Mouse (Mus musculus): ENCODE data around the gene Upk3b. TPM values are rescaled to one million over a fixed set of nuclear protein-coding genes. Genes with fewer than 3 reads are reported as not detected.
A peak's percentile ranks its signal among the peaks of the same experiment; 100 is the strongest.
"Not testable (repeated sequence)": the region's sequence is repeated elsewhere in the genome, so short reads cannot be mapped to it uniquely, and the experiment has no call there.

Upk3b gene
- total RNA-seq, 2 experiments from 2014 or later, result not detected

GRCm38 (mm10) chr5:136027612-136028311 is 10.5 kb upstream of the Upk3b start:
- no peak for ATAC-seq (replicated peaks; ENCODE audit: poor library complexity)

DNA sequence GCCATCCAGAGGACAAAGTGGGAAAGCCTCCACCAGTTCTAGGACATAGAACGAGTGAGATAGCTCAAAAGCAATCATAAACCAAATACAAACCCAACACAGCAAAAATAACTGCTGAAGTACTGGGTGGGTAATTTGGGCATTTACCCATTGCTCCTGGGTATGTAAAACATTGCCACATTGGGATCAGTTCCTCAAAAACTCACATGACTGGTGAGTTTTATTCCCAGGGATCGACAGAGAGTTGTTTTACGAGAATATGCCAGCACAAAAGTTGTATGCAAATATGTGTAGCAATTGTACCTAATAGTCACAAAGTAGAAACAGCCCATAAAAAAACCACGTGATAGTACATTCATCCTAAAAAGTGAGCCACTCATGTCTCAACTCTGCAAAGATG is 3.4 kb upstream of the Upk3b start:
- ATAC-seq (replicated peaks; ENCODE audit: poor library complexity), result 0 out of 2 replicates have a peak, but pooled peaks have one; percentile 48

DNA sequence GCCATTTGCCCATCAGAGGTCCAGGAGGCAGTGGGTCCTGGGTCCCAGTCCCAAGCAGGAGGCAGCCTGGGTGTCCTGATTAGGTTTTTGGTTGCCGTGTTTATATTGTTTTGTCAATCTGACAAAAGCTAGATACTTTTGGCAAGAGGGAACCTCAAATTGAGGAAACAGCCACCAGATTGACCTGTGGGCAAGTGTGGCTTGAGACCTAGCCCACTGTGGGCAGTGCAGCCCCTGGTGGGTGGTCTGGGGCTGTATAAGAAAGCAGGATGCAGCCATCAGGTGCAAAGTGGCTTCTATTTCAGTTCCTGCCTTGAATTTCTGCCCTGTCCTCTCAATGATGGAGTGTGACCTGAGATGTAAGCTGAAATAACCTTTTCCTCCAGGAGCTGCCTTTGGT is 3.0 kb upstream of the Upk3b start:
- 0 out of 2 replicates have a peak, but pooled peaks have one; percentile 14 for ATAC-seq (replicated peaks; ENCODE audit: poor library complexity)

DNA sequence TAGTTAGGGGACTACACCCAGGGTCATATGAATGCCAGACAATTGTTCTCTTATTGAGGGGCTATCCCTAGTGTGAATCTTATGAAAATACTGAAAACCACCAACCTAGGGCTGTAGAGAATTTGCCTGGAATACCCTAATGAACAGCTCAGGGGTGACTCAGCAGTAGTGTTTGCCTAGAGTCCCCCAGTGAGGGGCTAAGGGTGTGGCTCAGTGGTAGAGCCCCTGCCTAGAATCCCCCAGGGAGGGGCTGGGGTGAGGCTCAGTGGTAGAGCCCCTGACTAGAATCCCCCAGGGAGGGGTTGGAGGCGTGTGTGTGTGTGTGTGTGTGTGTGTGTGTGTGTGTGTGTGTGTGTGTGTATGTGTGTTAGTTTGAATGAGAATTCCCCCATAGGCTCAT is 1.6 kb upstream of the Upk3b start:
- no peak for ATAC-seq (replicated peaks; ENCODE audit: poor library complexity)

DNA sequence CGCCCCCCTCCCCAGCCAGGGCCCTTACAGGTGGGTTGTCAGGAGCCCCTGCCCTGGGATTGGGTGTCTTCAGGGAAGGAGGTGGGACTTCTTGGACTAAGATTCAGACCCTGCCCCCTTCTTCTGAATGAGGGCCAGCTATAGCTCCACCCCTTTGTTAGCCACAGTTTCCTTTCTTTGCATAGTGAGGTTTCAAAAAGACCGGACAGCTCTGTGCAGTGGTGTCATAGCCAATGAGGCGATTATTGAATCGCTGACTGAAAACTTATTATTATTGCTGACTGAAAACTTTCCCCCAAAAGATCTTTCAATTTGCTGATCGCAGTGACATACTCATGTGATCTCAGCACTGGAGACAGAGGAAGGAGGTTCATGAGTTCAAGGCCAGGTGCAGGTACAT is 1.9 kb downstream of the Upk3b start:
- ATAC-seq (replicated peaks; ENCODE audit: poor library complexity), result peak; percentile 70

DNA sequence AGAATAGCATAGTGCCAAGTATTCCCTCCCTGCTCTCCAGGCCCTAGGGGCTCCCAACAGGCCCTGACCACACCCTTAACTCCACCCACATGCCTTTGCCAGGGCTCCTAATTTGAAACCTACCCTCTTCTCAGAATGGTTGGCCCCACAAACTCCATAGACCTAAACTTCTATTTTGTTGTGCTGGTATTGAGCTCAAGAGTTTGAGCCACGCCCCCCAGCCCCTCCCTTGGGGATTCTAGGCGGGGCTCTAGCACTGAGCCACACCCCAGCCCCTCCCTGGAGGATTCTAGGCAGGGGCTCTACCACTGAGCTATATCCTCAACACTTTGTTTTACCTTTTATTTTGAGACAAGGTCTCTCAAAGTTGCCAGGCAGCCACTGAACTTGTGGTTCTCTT is 3.0 kb downstream of the Upk3b start:
- no peak for ATAC-seq (replicated peaks; ENCODE audit: poor library complexity)

DNA sequence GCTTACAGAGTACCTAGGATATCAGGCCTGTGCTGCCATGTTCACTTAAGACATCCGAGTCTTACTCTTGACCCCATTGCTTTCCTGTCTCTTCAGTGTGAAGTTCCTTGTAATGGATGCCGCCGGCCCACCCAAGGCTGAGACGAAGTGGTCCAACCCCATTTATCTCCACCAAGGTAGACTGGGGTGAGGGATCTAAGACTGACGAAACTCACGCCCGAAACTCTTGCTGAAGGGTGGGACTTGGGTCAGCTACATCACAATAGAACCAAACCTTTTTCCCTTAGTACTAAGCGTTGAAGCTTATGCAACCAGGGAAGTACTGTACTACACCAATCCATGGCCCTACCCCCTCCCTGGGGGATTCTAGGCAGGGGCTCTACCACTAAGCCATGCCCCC is 3.4 kb downstream of the Upk3b start:
- no peak for ATAC-seq (replicated peaks; ENCODE audit: poor library complexity)

DNA sequence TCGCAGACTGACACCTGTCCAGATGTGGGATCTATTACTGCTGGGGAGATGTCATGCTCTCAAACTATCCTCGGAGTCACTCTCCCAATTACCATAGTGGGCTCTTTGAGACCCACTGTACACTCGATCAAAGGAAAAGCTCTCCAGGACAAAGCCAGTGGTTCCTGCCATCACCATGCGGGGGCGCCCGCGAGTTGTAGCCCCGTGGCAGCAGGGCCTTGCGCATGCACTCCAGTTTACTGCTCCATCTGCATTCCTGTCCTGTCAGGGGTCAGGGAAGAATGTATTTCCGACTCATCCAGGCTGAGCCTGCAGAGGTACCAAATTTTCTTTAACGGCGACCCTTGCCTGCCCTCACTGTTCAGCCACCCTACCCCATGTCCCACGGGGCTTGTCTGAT is 6.6 kb downstream of the Upk3b start:
- ATAC-seq (replicated peaks; ENCODE audit: poor library complexity), result 0 out of 2 replicates have a peak, but pooled peaks have one; percentile 27

GRCm38 (mm10) chr5:136045408-136045807 is 7.1 kb downstream of the Upk3b start:
- ATAC-seq (replicated peaks; ENCODE audit: poor library complexity), result peak; percentile 50

DNA sequence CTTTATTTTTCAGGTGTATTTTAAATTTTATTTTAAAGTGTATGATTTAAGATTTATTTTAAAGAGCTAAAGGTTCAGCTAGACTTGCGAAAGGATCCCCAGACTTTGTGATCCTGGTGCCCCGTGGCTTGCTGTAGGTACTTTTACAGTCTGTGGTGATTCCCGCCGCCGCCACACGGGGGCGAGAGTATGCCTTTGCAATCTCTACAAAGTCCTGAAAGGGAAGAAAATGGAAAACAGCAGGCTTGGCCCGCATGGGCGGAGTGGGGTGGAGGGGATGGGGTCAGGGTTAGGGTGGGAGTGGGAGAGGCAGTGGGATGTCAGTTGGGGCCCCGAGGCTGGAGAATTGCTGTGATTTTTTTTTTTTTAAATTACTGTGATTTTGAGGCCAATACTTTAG is 7.7 kb downstream of the Upk3b start:
- ATAC-seq (replicated peaks; ENCODE audit: poor library complexity), result peak; percentile 89

- not testable (repeated sequence) for ATAC-seq (replicated peaks; ENCODE audit: poor library complexity)
Observed at GRCm38 (mm10) chr5:136048541-136048940, 10.2 kb downstream of the Upk3b start.

GRCm38 (mm10) chr5:136049926-136050325 is 11.6 kb downstream of the Upk3b start:
- no peak for ATAC-seq (replicated peaks; ENCODE audit: poor library complexity)

DNA sequence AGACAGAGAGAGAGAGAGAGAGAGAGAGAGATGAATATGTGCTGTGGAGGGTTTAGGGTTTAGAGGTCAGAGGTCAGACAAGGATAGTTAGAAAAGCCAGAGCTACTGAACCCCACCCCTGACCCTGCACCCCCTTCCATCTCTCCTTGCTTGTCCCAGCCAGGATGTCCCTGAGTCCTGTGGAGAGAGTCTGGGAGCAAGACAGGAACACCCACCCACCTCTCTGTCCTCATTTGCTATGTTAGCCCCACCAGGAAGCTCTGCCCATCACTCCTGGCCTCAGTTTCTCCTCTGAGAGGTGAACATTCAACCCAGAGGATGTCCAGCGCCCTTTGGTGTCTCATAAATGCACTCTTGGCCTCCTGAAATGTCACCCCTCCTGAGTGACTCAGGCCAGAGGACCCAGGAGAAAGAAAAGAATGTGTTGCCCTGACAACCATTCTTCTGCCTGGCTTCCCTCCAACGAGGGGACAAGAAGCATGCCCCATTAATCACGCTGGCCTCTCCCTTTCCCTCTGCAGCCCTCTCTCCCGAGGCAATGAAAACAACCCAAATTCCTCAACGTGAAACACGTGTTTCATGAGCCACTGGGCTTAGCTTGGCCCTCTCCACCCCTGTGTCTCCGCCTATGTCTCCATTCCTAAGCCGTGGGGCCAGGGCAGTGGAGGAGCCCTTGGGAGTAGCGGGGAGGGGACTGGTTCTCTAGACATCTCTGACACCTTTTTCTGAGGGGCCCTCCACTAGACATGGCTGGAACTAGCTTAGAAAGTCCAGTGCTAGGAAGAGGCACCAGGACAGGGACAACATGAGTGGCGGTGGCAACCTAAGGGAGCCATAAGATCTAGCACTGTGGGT is 13.2 kb downstream of the Upk3b start:
- ATAC-seq (replicated peaks; ENCODE audit: poor library complexity), result no peak

DNA sequence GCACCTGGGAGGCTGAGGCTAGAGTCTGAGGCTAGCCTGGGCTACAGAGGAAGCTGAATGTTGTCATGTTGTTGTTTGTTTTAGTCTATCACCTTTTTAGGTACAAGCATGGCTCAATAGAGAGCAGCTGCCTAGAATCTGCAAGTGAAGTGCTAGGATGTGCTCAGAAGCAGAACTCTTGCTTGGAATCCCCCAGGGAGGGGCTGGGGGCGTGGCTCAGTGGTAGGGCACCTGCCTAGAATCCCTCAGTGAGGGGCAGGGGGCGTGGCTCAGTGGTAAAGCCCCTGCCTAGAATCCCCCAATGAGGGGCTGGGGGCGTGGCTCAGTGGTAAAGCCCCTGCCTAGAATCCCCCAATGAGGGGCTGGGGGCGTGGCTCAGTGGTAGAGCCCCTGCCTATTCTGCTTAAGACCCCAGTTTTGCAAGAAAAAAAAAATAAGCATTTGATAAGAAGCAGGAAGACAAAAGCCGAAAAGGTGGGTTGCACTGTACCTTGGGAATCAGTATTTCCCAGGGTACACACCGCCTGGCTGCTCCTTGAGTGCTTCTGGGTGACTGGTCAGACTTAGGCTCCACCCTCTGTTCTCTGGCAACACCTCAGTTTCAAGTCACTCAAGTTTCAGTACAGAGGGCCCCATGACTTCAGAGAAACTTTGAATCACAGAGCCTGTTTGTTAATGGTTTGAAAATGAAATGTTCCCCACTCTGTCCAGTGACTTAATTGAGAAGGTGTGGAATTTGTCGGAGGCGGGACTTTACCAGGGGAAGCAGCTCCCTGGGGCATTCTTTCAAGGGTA is 14.8 kb downstream of the Upk3b start:
- ATAC-seq (replicated peaks; ENCODE audit: poor library complexity), result no peak

DNA sequence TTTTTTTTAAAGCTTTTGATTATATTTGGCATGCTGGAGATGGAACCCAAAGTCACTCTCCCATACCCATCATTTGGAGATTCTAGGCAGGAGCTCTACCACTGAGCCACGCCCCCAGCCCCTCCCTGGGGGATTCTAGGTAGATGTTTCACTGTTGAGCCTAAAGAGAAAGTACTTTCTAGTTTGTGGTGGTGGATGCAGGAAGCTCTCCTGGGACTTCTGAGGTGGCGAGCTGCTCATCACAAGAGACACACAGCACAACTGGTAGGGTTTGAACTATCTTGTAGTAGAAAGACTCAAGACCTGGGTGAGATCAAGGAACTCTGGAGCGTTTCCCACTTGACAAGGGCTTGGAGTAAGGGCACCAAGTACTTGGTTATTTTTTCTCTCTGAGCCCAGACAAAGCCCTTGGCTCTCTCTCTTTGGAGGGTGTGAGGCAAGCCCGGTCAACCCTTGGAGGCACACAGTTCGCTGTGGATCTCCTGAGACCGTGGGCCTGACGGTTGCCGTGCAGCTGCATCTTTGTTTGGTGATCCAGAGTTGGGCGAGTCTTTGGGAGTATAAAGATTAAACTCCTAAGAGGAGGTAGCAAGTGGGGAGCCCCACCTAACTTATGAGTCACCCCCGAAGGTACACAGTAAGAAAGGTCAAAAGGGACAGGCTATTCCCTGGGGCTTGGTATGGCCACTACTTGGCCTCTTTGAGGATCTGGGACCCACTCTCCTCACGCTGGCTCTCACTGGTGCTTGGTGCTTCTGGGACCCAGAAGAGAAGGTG is 16.2 kb downstream of the Upk3b start, which contains the start of gene Upk3bl:
Gene Upk3bl, plus strand, starts transcription at position 192 of the 777 bp plus-strand sequence.
- no peak for ATAC-seq (replicated peaks; ENCODE audit: poor library complexity)

GRCm38 (mm10) chr5:136056062-136056461 is 17.8 kb downstream of the Upk3b start:
- no peak for ATAC-seq (replicated peaks; ENCODE audit: poor library complexity)

DNA sequence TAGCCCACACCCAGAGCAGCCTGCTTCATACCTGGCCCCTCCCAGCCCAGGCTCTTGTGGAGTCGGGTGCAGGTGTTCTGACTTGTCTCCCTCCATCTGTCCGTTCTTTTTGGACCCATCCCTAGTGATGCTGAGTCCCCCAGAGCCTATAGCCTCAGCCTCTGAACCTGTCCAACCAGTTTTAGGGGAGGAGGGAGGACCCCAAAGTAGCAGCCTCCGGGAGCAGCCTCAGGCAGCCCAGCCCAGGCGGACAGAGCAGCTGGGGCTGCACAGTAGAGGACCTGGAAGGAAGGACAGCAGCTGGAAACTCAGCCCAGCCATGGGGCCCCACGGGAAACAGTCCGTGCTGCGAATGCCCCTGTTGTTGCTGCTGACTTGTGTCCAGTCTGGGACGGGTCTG is 18.8 kb downstream of the Upk3b start:
- ATAC-seq (replicated peaks; ENCODE audit: poor library complexity), result no peak

DNA sequence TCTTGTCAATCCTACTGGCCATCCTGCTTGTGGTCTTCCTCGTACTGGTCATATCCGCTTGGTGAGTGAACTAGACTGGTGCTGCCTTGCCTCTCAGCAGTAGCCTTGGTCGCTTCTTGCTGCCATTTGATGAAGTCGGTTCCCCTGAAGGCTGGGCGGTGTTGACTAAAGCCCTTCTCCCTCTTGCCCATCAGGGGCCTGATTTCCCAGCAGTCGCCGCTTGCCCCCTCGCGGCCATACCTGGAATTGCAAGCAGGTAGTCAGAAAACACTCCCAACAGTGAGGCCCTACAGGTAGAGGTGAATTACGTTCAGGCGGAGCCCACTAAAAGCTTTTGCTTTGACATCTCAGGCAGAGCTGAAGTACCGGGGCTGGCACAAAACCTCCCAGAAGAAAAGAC is 23.3 kb downstream of the Upk3b start:
- peak; percentile 83 for ATAC-seq (replicated peaks; ENCODE audit: poor library complexity)

- no peak for ATAC-seq (replicated peaks; ENCODE audit: poor library complexity)
Observed at GRCm38 (mm10) chr5:136063920-136064319, 25.6 kb downstream of the Upk3b start.

- ATAC-seq (replicated peaks; ENCODE audit: poor library complexity), result peak; percentile 54
Observed at GRCm38 (mm10) chr5:136066404-136067148, 28.3 kb downstream of the Upk3b start.

Measured in megakaryocyte progenitor cell, adult 5-6 weeks (primary cell).